Mouse (Mus musculus) forebrain, embryonic 10.5 days (tissue): Measurements from ENCODE around the gene 1700001J03Rik. TPM values are rescaled to one million over a fixed set of nuclear protein-coding genes. Genes with fewer than 3 reads are reported as not detected.
"Not testable (repeated sequence)": the region's sequence is repeated elsewhere in the genome, so short reads cannot be mapped to it uniquely, and the experiment has no call there.

Source experiments
- DNase-seq: peaks from one replicate; pipeline ENCODE4 v3.0.0-alpha.2; 2017; ENCODE audit warnings: low spot score; ENCODE audit errors: extremely low spot score
- H3K27ac ChIP-seq: fragments of 300-500 bp; sonication (generic); 2 replicates; pipeline ENCODE4 v1.5.1; 2016; ENCODE audit warnings: mild to moderate bottlenecking
- H3K27me3 ChIP-seq: fragments of 300-500 bp; sonication (generic); 2 replicates; pipeline ENCODE4 v1.6.1; 2016; ENCODE audit warnings: mild to moderate bottlenecking; ENCODE audit not compliant: poor library complexity, severe bottlenecking
- H3K36me3 ChIP-seq: fragments of 300-500 bp; sonication (generic); replicated peaks from 2 replicates; pipeline ENCODE4 v1.6.1; 2016; ENCODE audit warnings: mild to moderate bottlenecking, moderate library complexity
- H3K4me1 ChIP-seq: fragments of 300-500 bp; sonication (generic); 2 replicates; pipeline ENCODE4 v1.6.1; 2016
- H3K4me3 ChIP-seq: fragments of 300-500 bp; sonication (generic); 2 replicates; pipeline ENCODE4 v1.5.1; 2016; ENCODE audit warnings: mild to moderate bottlenecking, moderate library complexity
- H3K9me3 ChIP-seq: fragments of 300-500 bp; sonication (generic); 2 replicates; pipeline ENCODE4 v1.6.1; 2016; ENCODE audit warnings: mild to moderate bottlenecking, moderate library complexity
- WGBS: fragments of 180-500 bp; shearing (Covaris S2); methylation state at CpG from one replicate; pipeline ENCODE4 v1.1.7; 2016; 5-methylcytosine and 5-hydroxymethylcytosine counted together
- polyA plus RNA-seq: library from polyadenylated mRNA; unstranded; fragments of >200 nt; fragmentation: Nextera tagmentation; extraction: Ambion mirVana; gene quantifications from 2 replicates; pipeline ENCODE4 v1.2.1, GENCODE M21; 2016

Gene 1700001J03Rik
- polyA plus RNA-seq, 1 experiment from 2014 or later = not detected

- H3K4me3 ChIP-seq = no peak overlapping the region
- peaks cover 3% of the 10 kb centered on the region; the same call in 1 of the 2 replicates for H3K9me3 ChIP-seq
- H3K36me3 ChIP-seq = peaks cover 93% of the 10 kb centered on the region
- no peaks in the 10 kb centered on the region for H3K27me3 ChIP-seq
- no peak overlapping the region for H3K27ac ChIP-seq
- DNase-seq = no peak
- no peaks in the 10 kb centered on the region for H3K4me1 ChIP-seq
- 94% methylated on average over 5 of the region's 5 CpGs for WGBS
Observed at GRCm38 (mm10) chr5:146205537-146205936, 20.4 kb upstream of the 1700001J03Rik start.

GRCm38 (mm10) chr5:146203921-146204320 lies 18.8 kb upstream of the 1700001J03Rik start:
- Histone ChIP-seq H3K4me1 (no peaks in the 10 kb centered on the region), H3K9me3 (peaks cover 4% of the 10 kb centered on the region; the same call in 1 of the 2 replicates), H3K27ac (no peak overlapping the region), H3K27me3 (no peaks in the 10 kb centered on the region), H3K4me3 (no peak overlapping the region), H3K36me3 (peaks cover 77% of the 10 kb centered on the region)
- no peak for DNase-seq
- 87% methylated on average over 2 of the region's 2 CpGs for WGBS

GRCm38 (mm10) chr5:146200580-146200979 lies 15.5 kb upstream of the 1700001J03Rik start:
- H3K4me3 ChIP-seq = no peak overlapping the region

GRCm38 (mm10) chr5:146199540-146199939 lies 14.4 kb upstream of the 1700001J03Rik start:
- Histone ChIP-seq H3K36me3 (peaks cover 34% of the 10 kb centered on the region), H3K4me3 (no peak overlapping the region), H3K27me3 (no peaks in the 10 kb centered on the region), H3K9me3 (peaks cover 4% of the 10 kb centered on the region; the same call in 1 of the 2 replicates), H3K27ac (no peak overlapping the region), H3K4me1 (no peaks in the 10 kb centered on the region)
- no peak for DNase-seq
- 82% methylated on average over 2 of the region's 2 CpGs for WGBS

More at GRCm38 (mm10) chr5:146200580-146200979, 15.5 kb upstream of the 1700001J03Rik start:
- Histone ChIP-seq H3K27ac (no peak overlapping the region), H3K36me3 (peaks cover 44% of the 10 kb centered on the region), H3K27me3 (no peaks in the 10 kb centered on the region), H3K4me1 (no peaks in the 10 kb centered on the region), H3K9me3 (peaks cover 4% of the 10 kb centered on the region; the same call in 1 of the 2 replicates)
- no peak for DNase-seq
- WGBS = 95% methylated on average over 6 of the region's 6 CpGs

- no peak for DNase-seq
- Histone ChIP-seq H3K27me3 (no peaks in the 10 kb centered on the region), H3K36me3 (peaks cover 29% of the 10 kb centered on the region), H3K4me1 (no peaks in the 10 kb centered on the region), H3K27ac (no peak overlapping the region), H3K9me3 (peaks cover 4% of the 10 kb centered on the region; the same call in 1 of the 2 replicates), H3K4me3 (no peak overlapping the region)
Observed at GRCm38 (mm10) chr5:146199073-146199472, 14.0 kb upstream of the 1700001J03Rik start.

GRCm38 (mm10) chr5:146193360-146193759 lies 8.3 kb upstream of the 1700001J03Rik start:
- no peak for DNase-seq
- no peaks in the 10 kb centered on the region for H3K9me3 ChIP-seq
- WGBS = 91% methylated on average over 8 of the region's 8 CpGs
- H3K27me3 ChIP-seq = no peaks in the 10 kb centered on the region
- no peaks in the 10 kb centered on the region for H3K36me3 ChIP-seq
- no peaks in the 10 kb centered on the region for H3K4me1 ChIP-seq
- H3K27ac ChIP-seq = no peak overlapping the region
- H3K4me3 ChIP-seq = no peak overlapping the region

- 60% methylated on average over 3 of the region's 3 CpGs for WGBS
- H3K4me3 ChIP-seq = no peak overlapping the region
- H3K4me1 ChIP-seq = no peaks in the 10 kb centered on the region
- no peak for DNase-seq
- H3K9me3 ChIP-seq = peaks cover under 1% of the 10 kb centered on the region; the same call in 1 of the 2 replicates
- no peaks in the 10 kb centered on the region for H3K27me3 ChIP-seq
- no peak overlapping the region for H3K27ac ChIP-seq
- H3K36me3 ChIP-seq = no peaks in the 10 kb centered on the region
Observed at GRCm38 (mm10) chr5:146190501-146191269, 5.6 kb upstream of the 1700001J03Rik start.

- WGBS = 72% methylated on average over 4 of the region's 4 CpGs
- no peaks in the 10 kb centered on the region for H3K27me3 ChIP-seq
- no peak overlapping the region for H3K4me3 ChIP-seq
- no peaks in the 10 kb centered on the region for H3K4me1 ChIP-seq
- H3K9me3 ChIP-seq = peaks cover 6% of the 10 kb centered on the region; the same call in 1 of the 2 replicates
- H3K36me3 ChIP-seq = no peaks in the 10 kb centered on the region
- DNase-seq = no peak
- no peak overlapping the region for H3K27ac ChIP-seq
Observed at GRCm38 (mm10) chr5:146190093-146190492, 5.0 kb upstream of the 1700001J03Rik start.

GRCm38 (mm10) chr5:146188712-146189111 lies 3.6 kb upstream of the 1700001J03Rik start:
- H3K27me3 ChIP-seq = no peaks in the 10 kb centered on the region
- H3K36me3 ChIP-seq = no peaks in the 10 kb centered on the region
- no peak overlapping the region for H3K27ac ChIP-seq
- no peaks in the 10 kb centered on the region for H3K4me1 ChIP-seq
- no peak overlapping the region for H3K4me3 ChIP-seq
- H3K9me3 ChIP-seq = peaks cover 16% of the 10 kb centered on the region; the same call in 1 of the 2 replicates
- WGBS = 90% methylated on average over 7 of the region's 7 CpGs
- DNase-seq = no peak

- Histone ChIP-seq H3K4me3 (no peak overlapping the region), H3K4me1 (no peaks in the 10 kb centered on the region), H3K9me3 (peaks cover 22% of the 10 kb centered on the region; the same call in 1 of the 2 replicates), H3K27ac (no peak overlapping the region), H3K27me3 (no peaks in the 10 kb centered on the region), H3K36me3 (no peaks in the 10 kb centered on the region)
- DNase-seq = no peak
- WGBS = 83% methylated on average over 1 of the region's 1 CpGs
Observed at GRCm38 (mm10) chr5:146188144-146188543, 3.0 kb upstream of the 1700001J03Rik start.

GRCm38 (mm10) chr5:146187441-146187840 lies 2.3 kb upstream of the 1700001J03Rik start:
- H3K27me3 ChIP-seq, H3K4me1 ChIP-seq, H3K36me3 ChIP-seq, H3K27ac ChIP-seq, DNase-seq, H3K4me3 ChIP-seq: not testable (repeated sequence)
- whole genome bisulfite sequencing = 42% methylated on average over 5 of the region's 5 CpGs
- peaks cover 29% of the 10 kb centered on the region; the same call in 1 of the 2 replicates for H3K9me3 ChIP-seq

GRCm38 (mm10) chr5:146172744-146173143 lies 12.4 kb downstream of the 1700001J03Rik start:
- WGBS = 67% methylated on average over 4 of the region's 4 CpGs
- not testable (repeated sequence) for H3K27ac ChIP-seq, DNase-seq

GRCm38 (mm10) chr5:146170621-146171020 lies 14.5 kb downstream of the 1700001J03Rik start, which contains the start of gene Gm6309:
TSS of gene Gm6309 (minus strand) at chr5:146170721.
- H3K36me3 ChIP-seq, DNase-seq, H3K4me3 ChIP-seq, H3K4me1 ChIP-seq, H3K27me3 ChIP-seq, H3K27ac ChIP-seq: not testable (repeated sequence)
- peaks cover 42% of the 10 kb centered on the region for H3K9me3 ChIP-seq
- WGBS = 80% methylated on average over 2 of the region's 2 CpGs

More at GRCm38 (mm10) chr5:146172744-146173143, 12.4 kb downstream of the 1700001J03Rik start:
- H3K4me1 ChIP-seq, H3K27me3 ChIP-seq, H3K36me3 ChIP-seq, H3K4me3 ChIP-seq: not testable (repeated sequence)
- H3K9me3 ChIP-seq = peaks cover 42% of the 10 kb centered on the region
